Mouse (Mus musculus) granulocyte monocyte progenitor cell, adult 5-6 weeks (primary cell): ENCODE results near the gene Asic2. TPM values are rescaled to one million over a fixed set of nuclear protein-coding genes. Genes with fewer than 3 reads are reported as not detected.

Experiments
- ATAC-seq: replicated peaks from 2 replicates; pipeline ENCODE4 v1.8.0; 2016; ENCODE audit warnings: mild to moderate bottlenecking, moderate TSS enrichment, inconsistent platforms; ENCODE audit not compliant: poor library complexity, severe bottlenecking
- total RNA-seq, 2 experiments: library from RNA; stranded (forward) in 1 of 2; stranded (reverse) in 1 of 2; fragments of 200-712, 200-1000 nt in 1 of 2; fragments of >200 nt in 1 of 2; fragmentation: Nextera tagmentation in 1 of 2; gene quantifications; 2 replicates each; pipeline ENCODE4 v1.2.3; 2014 to 2017

The Asic2 gene
- total RNA-seq (2014; fragmentation: Nextera tagmentation): not detected in 2 replicates
- total RNA-seq (2017): not detected in 2 replicates

- ATAC-seq: no peak
These were observed at the start of gene Asic2 for GRCm38 (mm10) chr11:81968401-81968881. Asic2 (minus strand) TSS chr11:81968457.

GRCm38 (mm10) chr11:82016181-82016780 lies 48.0 kb upstream of the Asic2 start:
- ATAC-seq: 0 out of 2 replicates have a peak, but pooled peaks have one; percentile 12

GRCm38 (mm10) chr11:82015066-82015465 lies 46.8 kb upstream of the Asic2 start:
- peak; percentile 95 for ATAC-seq

GRCm38 (mm10) chr11:82013756-82014155 lies 45.5 kb upstream of the Asic2 start:
- no peak for ATAC-seq

- ATAC-seq: no peak
These were observed 43.3 kb upstream of the Asic2 start for GRCm38 (mm10) chr11:82011411-82012193.

GRCm38 (mm10) chr11:82010115-82010514 lies 41.9 kb upstream of the Asic2 start:
- ATAC-seq: no peak

GRCm38 (mm10) chr11:82006796-82007423 lies 38.7 kb upstream of the Asic2 start:
- ATAC-seq: peak; percentile 51

GRCm38 (mm10) chr11:82004810-82005209 lies 36.6 kb upstream of the Asic2 start:
- ATAC-seq: peak; percentile 73

GRCm38 (mm10) chr11:82000581-82000980 lies 32.3 kb upstream of the Asic2 start:
- ATAC-seq: no peak

- no peak for ATAC-seq
These were observed 31.2 kb upstream of the Asic2 start for GRCm38 (mm10) chr11:81999469-81999868.

GRCm38 (mm10) chr11:81998646-81999045 lies 30.4 kb upstream of the Asic2 start:
- no peak for ATAC-seq

- no peak for ATAC-seq
These were observed 28.8 kb upstream of the Asic2 start for GRCm38 (mm10) chr11:81997085-81997484.

- ATAC-seq: peak; percentile 91
These were observed 28.1 kb upstream of the Asic2 start for GRCm38 (mm10) chr11:81996172-81996841.

- ATAC-seq: peak; percentile 78
These were observed 14.9 kb upstream of the Asic2 start for GRCm38 (mm10) chr11:81983146-81983545.

GRCm38 (mm10) chr11:81982191-81982590 lies 13.9 kb upstream of the Asic2 start:
- ATAC-seq: no peak

GRCm38 (mm10) chr11:81974577-81974976 lies 6.3 kb upstream of the Asic2 start:
- no peak for ATAC-seq

GRCm38 (mm10) chr11:81973699-81974098 lies 5.4 kb upstream of the Asic2 start:
- ATAC-seq: peak; percentile 86

- no peak for ATAC-seq
These were observed 3.8 kb upstream of the Asic2 start for GRCm38 (mm10) chr11:81972044-81972443.

GRCm38 (mm10) chr11:81966626-81967289 lies 1.5 kb downstream of the Asic2 start:
- ATAC-seq: no peak
